Mouse (Mus musculus) lung, adult 2 months (tissue): ENCODE results near the gene Kcnd3.

Source experiments
- CTCF ChIP-seq: fragments of 200-500 bp; IDR thresholded peaks from 2 replicates; pipeline ENCODE4 v1.5.1; 2011; ENCODE audit warnings: mild to moderate bottlenecking, low read length, control low read depth; ENCODE audit not compliant: insufficient read depth
- POLR2A ChIP-seq: fragments of 200-500 bp; IDR thresholded peaks from 2 replicates; pipeline ENCODE4 v1.6.1; 2011; ENCODE audit warnings: low read depth, mild to moderate bottlenecking, control low read depth, low read length, borderline replicate concordance; ENCODE audit errors: extremely low read depth

DNA sequence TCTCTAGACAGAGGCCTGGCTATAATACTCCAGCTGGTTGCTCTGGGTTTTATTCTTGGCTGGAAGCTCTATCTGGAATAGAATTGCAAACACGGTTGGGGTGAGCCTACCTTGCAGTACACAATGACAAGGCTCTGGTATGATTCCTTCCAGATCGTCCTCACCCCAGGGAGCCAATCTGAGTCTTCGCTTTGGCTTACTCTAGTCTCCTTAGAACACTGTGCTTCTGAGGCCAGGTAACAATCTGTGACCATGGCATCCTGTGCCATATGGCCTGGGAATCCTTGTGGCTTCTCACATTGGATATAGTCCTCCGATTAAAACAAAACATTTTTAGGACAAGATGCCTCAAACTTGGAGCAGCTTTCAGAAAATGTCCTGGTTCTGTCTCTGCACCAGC, 40.4 kb upstream of the Kcnd3 start:
- no peak for TF ChIP-seq CTCF
- TF ChIP-seq POLR2A, result no peak
